Mouse (Mus musculus): ENCODE data around the gene Guca1a.
"Not testable (repeated sequence)": the region's sequence is repeated elsewhere in the genome, so short reads cannot be mapped to it uniquely, and the experiment has no call there.

Gene Guca1a

GRCm38 (mm10) chr17:47409897-47410861, 9.8 kb upstream of the Guca1a start:
- not testable (repeated sequence) for DNase-seq (ENCODE audit: low read depth, low spot score)

GRCm38 (mm10) chr17:47408558-47408898, 8.1 kb upstream of the Guca1a start:
- DNase-seq (ENCODE audit: low read depth, low spot score): peak; percentile 37

GRCm38 (mm10) chr17:47407717-47408557, 7.6 kb upstream of the Guca1a start:
- DNase-seq (ENCODE audit: low read depth, low spot score): no peak

DNA sequence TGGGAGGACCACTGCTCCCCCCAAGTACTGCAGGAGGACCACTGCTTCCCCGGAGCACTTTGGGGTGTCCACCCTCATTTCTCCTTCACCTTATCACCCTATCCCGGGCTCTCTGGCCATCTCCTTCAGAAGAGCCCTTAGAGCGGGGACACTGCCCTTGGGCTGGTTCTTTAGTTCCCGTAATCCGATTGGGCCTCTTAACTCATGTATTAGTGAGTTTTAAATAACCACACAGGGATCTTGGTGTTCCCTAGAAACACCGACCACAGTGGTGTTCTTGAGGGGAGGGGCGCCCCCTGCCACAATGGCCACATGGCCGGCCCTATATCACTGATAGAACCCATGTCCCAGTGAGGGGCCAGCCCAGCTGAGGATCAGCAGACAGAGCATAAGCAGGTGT, 1.3 kb downstream of the Guca1a start:
- DNase-seq (ENCODE audit: low read depth, low spot score): no peak

- peak; percentile 26 for DNase-seq (ENCODE audit: low read depth, low spot score)
Observed at GRCm38 (mm10) chr17:47395376-47395913, 4.9 kb downstream of the Guca1a start.

DNA sequence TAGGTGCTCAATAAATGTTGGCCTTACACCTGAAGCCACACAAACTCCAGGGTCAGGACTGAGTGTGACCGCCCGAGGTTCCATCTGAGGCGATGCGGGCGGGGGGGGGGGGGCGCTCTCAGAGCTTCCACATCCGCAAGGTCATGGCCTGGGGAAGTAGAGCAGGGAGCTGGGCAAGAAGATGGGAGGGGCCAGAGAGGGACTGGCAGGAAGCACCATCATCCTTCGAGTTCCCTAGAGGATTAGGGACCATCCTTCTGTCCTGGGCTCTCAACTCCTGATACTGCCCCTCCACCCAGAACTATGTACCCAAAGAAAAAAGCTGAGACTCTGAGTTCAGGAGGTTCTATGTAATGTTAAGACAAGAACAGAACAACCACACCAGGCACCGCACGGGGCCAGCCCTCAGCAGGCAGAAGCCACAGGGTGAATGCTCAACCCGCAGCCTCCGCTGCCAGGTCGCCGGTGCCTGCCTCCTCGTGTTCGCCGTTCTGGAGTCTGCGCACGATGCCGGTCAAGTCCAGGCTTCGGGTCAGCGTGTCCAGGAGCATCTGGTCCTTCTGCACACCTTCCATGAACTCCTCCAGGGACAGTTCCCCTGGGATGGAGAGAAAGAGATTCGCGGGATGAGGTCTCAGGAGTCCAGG, 6.0 kb downstream of the Guca1a start:
- no peak for DNase-seq (ENCODE audit: low read depth, low spot score)

- peak; percentile 26 for DNase-seq (ENCODE audit: low read depth, low spot score)
Observed at GRCm38 (mm10) chr17:47386649-47387048, 13.7 kb downstream of the Guca1a start.

- no peak for DNase-seq (ENCODE audit: low read depth, low spot score)
Observed at GRCm38 (mm10) chr17:47385145-47385544, 15.2 kb downstream of the Guca1a start, which contains the start of gene Guca1b. TSS of gene Guca1b (plus strand) at chr17:47385393.

- no peak for DNase-seq (ENCODE audit: low read depth, low spot score)
Observed at GRCm38 (mm10) chr17:47384064-47384463, 16.3 kb downstream of the Guca1a start.

- DNase-seq (ENCODE audit: low read depth, low spot score): no peak
Observed at GRCm38 (mm10) chr17:47383266-47383665, 17.1 kb downstream of the Guca1a start.

GRCm38 (mm10) chr17:47381917-47382316, 18.5 kb downstream of the Guca1a start:
- DNase-seq (ENCODE audit: low read depth, low spot score): no peak

- DNase-seq (ENCODE audit: low read depth, low spot score): no peak
Observed at GRCm38 (mm10) chr17:47378133-47378532, 22.3 kb downstream of the Guca1a start.

GRCm38 (mm10) chr17:47376779-47377280, 23.6 kb downstream of the Guca1a start:
- DNase-seq (ENCODE audit: low read depth, low spot score): no peak

- no peak for DNase-seq (ENCODE audit: low read depth, low spot score)
Observed at GRCm38 (mm10) chr17:47373991-47374390, 26.4 kb downstream of the Guca1a start.

GRCm38 (mm10) chr17:47371451-47371850, 28.9 kb downstream of the Guca1a start:
- peak; percentile 38 for DNase-seq (ENCODE audit: low read depth, low spot score)

- no peak for DNase-seq (ENCODE audit: low read depth, low spot score)
Observed at GRCm38 (mm10) chr17:47369087-47369443, 31.3 kb downstream of the Guca1a start.

- DNase-seq (ENCODE audit: low read depth, low spot score): peak; percentile 86
Observed at GRCm38 (mm10) chr17:47368401-47369086, 31.8 kb downstream of the Guca1a start, which contains the start of gene Mrps10. TSS of gene Mrps10 (plus strand) at chr17:47368887.

- DNase-seq (ENCODE audit: low read depth, low spot score): no peak
Observed at GRCm38 (mm10) chr17:47361343-47361742, 39.0 kb downstream of the Guca1a start.

GRCm38 (mm10) chr17:47359964-47360363, 40.4 kb downstream of the Guca1a start:
- peak; percentile 17 for DNase-seq (ENCODE audit: low read depth, low spot score)

DNA sequence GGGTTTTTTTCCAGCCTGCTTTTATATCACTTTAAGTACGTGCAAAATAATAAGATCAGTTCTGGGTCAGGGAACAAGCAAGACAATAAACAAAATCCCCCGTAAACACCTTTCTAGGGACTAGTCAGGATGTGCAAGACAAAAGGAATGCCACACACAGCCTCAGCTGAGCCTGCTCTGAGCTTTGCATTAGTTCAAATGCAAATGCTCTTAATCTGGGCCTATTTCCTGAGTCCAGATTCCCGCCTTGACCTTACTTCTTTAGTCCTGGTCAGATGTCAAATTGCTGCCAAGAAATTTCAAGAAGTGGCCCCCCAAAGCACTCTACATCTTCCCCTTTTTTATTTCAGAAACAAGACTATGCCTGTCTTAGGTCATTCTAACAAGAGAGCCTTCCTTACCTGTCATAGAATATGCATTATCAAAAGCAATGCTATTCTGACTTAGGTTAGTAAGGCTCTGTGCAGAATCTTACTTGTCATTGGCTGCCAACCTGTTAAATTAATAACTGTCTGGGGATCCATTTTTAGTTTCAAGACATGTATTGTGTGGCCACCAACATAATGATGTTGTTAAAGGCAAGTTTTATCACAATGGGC, 50.6 kb downstream of the Guca1a start:
- no peak for DNase-seq (ENCODE audit: low read depth, low spot score)
